Mouse (Mus musculus) liver, embryonic 14.5 days (tissue): ENCODE data around the gene Ralgapa2.

ENCODE experiments used
- CTCF ChIP-seq: IDR thresholded peaks from 2 replicates; pipeline ENCODE4 v1.5.1; 2016; ENCODE audit warnings: antibody characterized with exemption, low read depth, control low read depth
- EP300 ChIP-seq: IDR thresholded peaks from 2 replicates; pipeline ENCODE4 v1.6.1; 2016; ENCODE audit warnings: antibody characterized with exemption, low read depth

DNA sequence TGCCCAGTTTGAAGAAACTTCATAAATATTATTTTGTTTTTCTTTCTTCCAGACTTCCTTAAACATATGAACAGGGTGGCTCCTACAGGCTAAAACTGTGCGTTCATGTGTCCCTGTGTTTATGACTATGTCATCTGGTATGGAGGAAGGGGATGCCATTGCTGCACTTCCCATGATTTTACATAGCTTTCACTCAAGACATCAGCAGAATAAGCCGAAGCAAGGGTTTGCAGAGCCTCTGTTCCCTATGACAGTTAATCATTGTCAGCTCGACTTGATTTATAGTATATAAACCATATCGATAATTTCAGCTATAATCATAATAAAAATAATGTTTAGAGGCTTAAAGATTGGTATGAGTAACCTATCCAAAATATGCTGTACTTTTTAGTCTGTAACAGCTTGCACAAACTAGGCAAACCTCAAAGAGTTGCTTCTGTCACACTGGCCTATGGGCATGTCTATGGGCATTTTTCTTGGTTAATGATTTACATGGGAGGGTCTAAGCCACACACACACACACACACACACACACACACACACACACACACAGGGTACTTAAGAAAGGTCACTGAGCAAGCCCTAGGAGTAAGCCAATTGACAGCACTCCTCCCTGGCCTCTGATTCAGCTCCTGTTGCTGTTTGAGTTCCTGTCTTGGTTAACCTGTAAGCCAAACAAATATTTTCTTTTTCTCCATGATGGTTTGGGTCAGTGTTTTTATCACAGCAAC, 12.7 kb upstream of the Ralgapa2 start:
- TF ChIP-seq CTCF (no peak), EP300 (no peak)
